Mouse (Mus musculus): ENCODE measurements at regions not wholly inside any gene's neighbourhood (a gene's known extent, or its start where the extent isn't known, plus 50 kb on each side); places are given as distances from the start of the nearest gene placed in this dataset.

DNA sequence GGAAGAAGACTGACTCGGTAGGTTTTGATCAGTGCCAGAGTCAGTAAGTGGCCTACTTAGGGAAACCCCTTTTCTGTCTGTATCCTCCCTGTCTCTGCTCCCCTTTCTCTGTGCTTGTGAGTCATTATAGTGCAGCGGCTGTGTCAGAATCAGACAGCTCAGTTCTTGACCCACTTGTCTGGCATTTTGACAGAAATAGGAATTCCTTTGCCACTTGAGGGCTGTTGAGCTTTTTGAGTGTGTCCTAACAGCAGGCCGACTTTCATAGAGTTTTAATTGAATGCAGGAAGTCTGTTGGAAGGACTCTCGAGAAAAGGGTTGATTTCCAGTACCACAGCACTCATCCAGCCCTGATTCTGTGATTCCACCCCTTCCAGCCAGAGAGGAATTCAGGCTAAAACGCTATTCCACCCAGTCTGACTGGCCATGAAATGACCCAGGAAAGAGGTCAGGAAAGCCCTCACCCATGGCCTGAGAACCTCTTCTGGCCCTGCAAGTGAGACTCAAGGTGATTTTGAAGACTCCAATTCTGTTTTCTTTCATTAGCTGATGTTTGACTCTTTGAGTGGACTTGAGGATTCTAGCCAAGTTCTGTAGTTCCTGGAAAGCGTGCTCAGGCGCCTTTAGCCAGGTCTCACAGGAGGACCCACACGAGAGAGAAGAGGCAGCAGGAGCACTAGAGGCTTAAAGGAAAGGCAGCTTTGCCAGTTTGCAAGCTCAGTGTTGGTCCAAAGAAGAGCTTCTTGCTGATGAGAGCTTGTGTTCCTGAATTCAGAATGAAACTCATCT, 95.6 kb upstream of the Opcml start:
- DNase-seq (ENCODE audit: low spot score): no peak

GRCm38 (mm10) chr9:27701559-27701958, 89.0 kb upstream of the Opcml start:
- no peak for DNase-seq (ENCODE audit: low spot score)

DNA sequence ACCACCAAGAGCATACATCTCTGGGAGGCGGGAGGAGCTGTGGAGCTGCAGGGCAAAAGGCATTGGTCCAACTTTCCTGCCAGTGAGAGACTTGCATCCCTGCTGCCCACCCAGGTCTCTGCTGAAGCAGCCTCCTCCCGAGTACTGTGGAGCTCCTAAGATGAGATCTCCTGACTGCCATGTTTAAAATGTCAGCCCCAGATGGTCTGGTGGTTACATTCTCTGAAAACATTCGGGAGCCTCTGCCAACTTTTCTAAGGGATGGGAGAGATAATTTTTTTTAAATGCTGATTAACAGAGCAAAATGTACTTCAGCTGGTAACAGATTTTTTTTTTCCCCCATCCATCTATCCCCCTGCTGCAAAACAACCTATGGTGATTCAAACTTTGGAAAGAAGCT, 88.4 kb upstream of the Opcml start:
- peak; percentile 53 for DNase-seq (ENCODE audit: low spot score)

GRCm38 (mm10) chr9:27704001-27704400, 86.6 kb upstream of the Opcml start:
- DNase-seq (ENCODE audit: low spot score): no peak

- no peak for DNase-seq (ENCODE audit: low spot score)
These were observed 66.7 kb upstream of the Opcml start for GRCm38 (mm10) chr9:27723840-27724408.

GRCm38 (mm10) chr9:27724576-27724975, 66.0 kb upstream of the Opcml start:
- peak; percentile 58 for DNase-seq (ENCODE audit: low spot score)

DNA sequence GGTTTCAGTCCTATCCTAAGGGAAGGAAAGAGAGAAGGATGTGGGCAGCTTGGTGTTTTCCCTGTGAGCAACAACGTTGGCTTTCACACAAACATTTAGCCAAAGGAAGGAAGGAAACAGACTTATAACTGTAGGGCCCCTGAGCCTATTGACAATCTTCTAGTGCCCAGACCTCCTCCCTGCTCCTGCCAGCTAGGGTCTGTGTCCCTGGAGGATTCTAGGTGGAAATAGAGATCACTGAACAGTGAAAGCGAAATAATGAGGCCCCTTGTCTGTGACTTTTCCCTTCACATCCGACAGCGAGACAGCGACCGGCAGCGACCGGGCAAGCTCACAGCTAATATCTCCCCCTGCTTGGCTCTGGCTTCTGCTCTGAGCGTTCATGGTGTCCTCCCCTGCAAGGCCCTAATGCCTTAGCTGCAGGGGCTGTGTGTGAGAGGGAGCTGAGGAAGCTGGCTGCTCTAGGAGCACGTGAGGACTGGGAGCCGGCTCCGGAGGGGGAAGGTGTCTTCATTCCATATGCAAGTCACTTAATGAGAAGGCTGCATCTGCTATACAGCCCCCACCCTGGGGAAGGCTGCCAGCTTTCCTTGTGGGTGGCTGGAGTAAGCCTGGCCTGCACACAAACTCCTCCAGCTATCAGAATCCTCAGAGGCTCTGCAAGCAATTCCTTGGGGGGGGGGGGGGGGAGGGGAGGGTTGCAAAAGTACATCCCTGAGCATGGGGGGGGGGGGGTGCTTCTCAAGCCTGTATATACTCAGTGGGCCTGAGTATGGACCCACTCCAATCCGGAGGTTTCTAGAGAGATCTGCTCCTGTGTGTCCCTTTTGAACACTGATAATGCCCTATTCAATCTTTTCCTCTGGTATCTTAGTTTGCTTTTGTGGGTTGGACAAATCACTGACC, 61.7 kb upstream of the Opcml start:
- DNase-seq (ENCODE audit: low spot score): peak; percentile 71

DNA sequence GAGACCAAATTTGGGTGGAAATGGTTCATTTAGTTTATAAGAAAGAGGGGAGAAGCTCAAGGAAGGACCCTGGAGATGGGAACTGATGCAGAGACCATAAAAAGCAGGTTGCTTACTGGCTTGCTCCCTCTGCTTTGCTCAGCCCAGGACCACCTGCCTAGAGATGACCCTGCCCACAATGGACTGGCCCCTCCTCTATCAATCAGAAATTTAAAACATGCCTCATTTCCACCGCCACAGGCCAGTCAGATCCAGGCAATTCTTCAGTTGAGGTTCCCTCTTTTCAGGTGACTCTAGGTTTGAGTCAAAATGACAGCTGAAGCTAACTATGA, 61.1 kb upstream of the Opcml start:
- no peak for DNase-seq (ENCODE audit: low spot score)

- no peak for DNase-seq (ENCODE audit: low spot score)
These were observed 51.3 kb upstream of the Opcml start for GRCm38 (mm10) chr9:27739287-27739686.

All from layer of hippocampus, adult 9-10 months (tissue).